Mouse (Mus musculus): Measurements from ENCODE around the gene Cdt1.

The Cdt1 gene

DNA sequence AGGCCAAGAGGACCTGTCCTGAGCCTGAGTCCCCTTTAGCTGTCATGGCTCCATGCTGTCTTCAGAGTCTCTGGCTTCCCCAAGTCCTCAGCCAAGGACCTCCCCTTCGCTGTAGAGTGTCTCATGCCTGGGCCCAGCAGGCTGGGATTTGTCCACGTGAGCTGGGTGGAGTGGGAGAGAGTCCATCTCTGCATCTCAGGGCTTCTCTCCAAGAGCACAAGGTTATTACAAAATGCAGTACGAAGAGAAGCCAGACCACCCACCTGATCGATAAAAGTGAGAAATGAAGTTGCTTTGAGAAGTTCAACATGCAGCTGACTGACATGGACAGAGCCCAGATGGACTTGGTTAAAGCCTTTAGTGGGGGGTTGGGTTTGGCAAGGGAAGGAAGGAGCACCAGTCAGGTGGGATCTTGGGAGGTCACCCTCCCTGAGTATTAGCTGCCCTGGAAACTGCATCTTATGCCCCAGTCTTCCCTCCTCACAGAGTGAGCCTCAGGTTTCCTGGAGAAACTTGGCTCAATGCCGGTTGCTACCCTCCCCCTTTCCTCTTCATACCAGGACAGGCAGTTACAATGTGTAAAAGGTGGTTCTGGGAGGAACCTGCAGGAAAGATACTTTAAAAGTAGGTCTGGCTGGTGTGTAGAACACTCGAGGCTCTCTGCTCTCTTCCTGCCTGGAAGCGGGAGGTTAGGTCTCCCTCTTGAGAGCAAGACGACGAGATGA, 48.5 kb downstream of the Cdt1 start:
- no peak for DNase-seq

- DNase-seq, result peak; percentile 76
These were observed 50.2 kb downstream of the Cdt1 start for GRCm38 (mm10) chr8:122617947-122618546.

GRCm38 (mm10) chr8:122618660-122619378, 51.0 kb downstream of the Cdt1 start:
- no peak for DNase-seq

GRCm38 (mm10) chr8:122620446-122620845, 52.6 kb downstream of the Cdt1 start:
- DNase-seq, result no peak

DNA sequence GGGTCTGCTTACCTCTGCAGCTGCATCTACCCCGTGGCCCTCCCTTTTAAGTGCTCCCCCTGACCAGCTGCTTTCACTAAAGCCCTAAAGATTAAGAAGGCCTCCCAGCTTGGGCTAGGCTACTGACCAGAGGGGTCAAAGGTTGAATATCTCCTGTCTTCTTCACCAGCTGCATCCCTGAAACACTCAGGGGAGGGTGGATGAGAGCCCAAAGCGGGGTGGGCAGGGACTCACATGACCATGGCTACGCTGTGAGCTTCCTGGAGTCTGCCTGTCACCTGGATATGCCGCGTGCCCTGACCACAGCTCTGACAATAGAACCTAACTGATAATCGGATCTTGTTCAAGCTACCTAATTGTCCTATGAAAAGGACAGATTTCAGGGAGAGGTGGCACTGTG, 54.9 kb downstream of the Cdt1 start, which contains the start of gene Pabpn1l:
Gene Pabpn1l, minus strand, starts transcription at position 13 of the 400 bp plus-strand sequence.
- no peak for DNase-seq

Data from right cerebral cortex, postnatal 14 days (tissue).